In genomic region chr6:101905029-101905342, GRCm38 (mm10) we compare ENCODE assay signal across 28 mouse cellular contexts.
"Had no signal": no experiment of that assay in that cellular context is flagged by ENCODE, and none has a peak within 500 bp of the region (broad histone marks: within the 10 kb centered on the region; RNA-seq: fewer than 3 reads in every experiment).

No protein-coding gene starts in this region.

- H3K27me3 ChIP-seq: embryonic facial prominence, embryonic 12.5 days; embryonic facial prominence, embryonic 13.5 days; embryonic facial prominence, embryonic 15.5 days; forebrain, embryonic 12.5 days; forebrain, embryonic 13.5 days; forebrain, embryonic 15.5 days had no signal

- H3K4me2 ChIP-seq: embryonic facial prominence, embryonic 12.5 days; embryonic facial prominence, embryonic 13.5 days; embryonic facial prominence, embryonic 15.5 days; forebrain, embryonic 12.5 days; forebrain, embryonic 13.5 days; forebrain, embryonic 15.5 days had no signal

- H3K9me3 ChIP-seq: embryonic facial prominence, embryonic 10.5 days; embryonic facial prominence, embryonic 12.5 days; embryonic facial prominence, embryonic 13.5 days; embryonic facial prominence, embryonic 15.5 days; forebrain, embryonic 10.5 days; forebrain, embryonic 12.5 days; forebrain, embryonic 13.5 days; forebrain, embryonic 15.5 days had no signal

- H3K9ac ChIP-seq: embryonic facial prominence, embryonic 12.5 days; embryonic facial prominence, embryonic 13.5 days; embryonic facial prominence, embryonic 15.5 days; forebrain, embryonic 12.5 days; forebrain, embryonic 13.5 days; forebrain, embryonic 15.5 days; forebrain, postnatal 0 days had no signal

- H3K4me3 ChIP-seq: embryonic facial prominence, embryonic 10.5 days; embryonic facial prominence, embryonic 12.5 days; embryonic facial prominence, embryonic 13.5 days; embryonic facial prominence, embryonic 15.5 days; erythroblast, embryonic 14.5 days; forebrain, embryonic 10.5 days; forebrain, embryonic 12.5 days; forebrain, embryonic 13.5 days; forebrain, embryonic 15.5 days; gastrocnemius, adult 2 months had no signal

- H3K36me3 ChIP-seq: embryonic facial prominence, embryonic 10.5 days; embryonic facial prominence, embryonic 12.5 days; embryonic facial prominence, embryonic 13.5 days; embryonic facial prominence, embryonic 15.5 days; forebrain, embryonic 10.5 days; forebrain, embryonic 12.5 days; forebrain, embryonic 15.5 days had no signal

- H3K27ac ChIP-seq: embryonic facial prominence, embryonic 10.5 days; embryonic facial prominence, embryonic 12.5 days; embryonic facial prominence, embryonic 13.5 days; embryonic facial prominence, embryonic 15.5 days; forebrain, embryonic 10.5 days; forebrain, embryonic 12.5 days; forebrain, embryonic 13.5 days; forebrain, embryonic 15.5 days; gastrocnemius, adult 2 months had no signal

- ATAC-seq: forebrain, embryonic 13.5 days; forebrain, embryonic 14.5 days; forebrain, embryonic 15.5 days; forebrain, embryonic 16.5 days; forebrain, postnatal 0 days had no signal

- H3K4me1 ChIP-seq: embryonic facial prominence, embryonic 10.5 days; embryonic facial prominence, embryonic 12.5 days; embryonic facial prominence, embryonic 13.5 days; embryonic facial prominence, embryonic 15.5 days; forebrain, embryonic 10.5 days; forebrain, embryonic 12.5 days; forebrain, embryonic 13.5 days; forebrain, embryonic 15.5 days had no signal

- DNase-seq: cerebellum, adult 18-20 months; cerebellum, adult 2 months; cerebellum, adult 8-10 months; cerebellum, adult 9-10 months; cerebellum, adult 9-11 months; cerebellum, postnatal 10 days; cerebellum, postnatal 14 days; cerebellum, postnatal 25 days; cerebellum, postnatal 36 days; embryo, embryonic 11 days; forebrain, postnatal 0 days; gastrocnemius, adult 2 months; gastrocnemius, postnatal 10 days; gastrocnemius, postnatal 14 days; gastrocnemius, postnatal 25 days; gastrocnemius, postnatal 36 days; heart, adult 11 months had no signal
